Mouse (Mus musculus) thymus, adult 2 months (tissue): Measurements from ENCODE around the gene Atp2a2. TPM values are rescaled to one million over a fixed set of nuclear protein-coding genes. Genes with fewer than 3 reads are reported as not detected.

ENCODE experiments used
- DNase-seq: peaks from one replicate; pipeline ENCODE4 v3.0.0; 2021
- H3K27ac ChIP-seq: fragments of 200-500 bp; 2 replicates; pipeline ENCODE4 v1.5.1; 2012; ENCODE audit warnings: low read length, control low read depth; ENCODE audit not compliant: control insufficient read depth, insufficient read depth
- H3K27me3 ChIP-seq: fragments of 200-500 bp; 2 replicates; pipeline ENCODE4 v1.6.1; 2012; ENCODE audit warnings: mild to moderate bottlenecking, low read length, moderate library complexity, mixed read lengths; ENCODE audit not compliant: control insufficient read depth, insufficient read depth
- H3K36me3 ChIP-seq: fragments of 200-500 bp; 2 replicates; pipeline ENCODE4 v1.6.1; 2012; ENCODE audit warnings: mild to moderate bottlenecking, low read length, moderate library complexity; ENCODE audit not compliant: control insufficient read depth, insufficient read depth
- H3K4me1 ChIP-seq: fragments of 200-500 bp; replicated peaks from 2 replicates; pipeline ENCODE4 v1.6.1; 2012; ENCODE audit warnings: low read length; ENCODE audit not compliant: control insufficient read depth, insufficient read depth
- H3K4me3 ChIP-seq: fragments of 200-500 bp; 2 replicates; pipeline ENCODE4 v1.5.1; 2012; ENCODE audit warnings: mild to moderate bottlenecking, low read length, control low read depth, moderate library complexity; ENCODE audit not compliant: control insufficient read depth, insufficient read depth
- CTCF ChIP-seq: fragments of 200-500 bp; IDR thresholded peaks from 2 replicates; pipeline ENCODE4 v1.5.1; 2012; ENCODE audit warnings: mild to moderate bottlenecking, control low read depth, low read length, moderate library complexity, borderline replicate concordance; ENCODE audit not compliant: control insufficient read depth, poor library complexity, insufficient read depth; ENCODE audit errors: extremely low read depth
- POLR2A ChIP-seq: fragments of 200-500 bp; IDR thresholded peaks from 2 replicates; pipeline ENCODE4 v1.6.1; 2012; ENCODE audit warnings: mild to moderate bottlenecking, low read length, control low read depth, moderate library complexity; ENCODE audit not compliant: control insufficient read depth, poor library complexity, insufficient read depth; ENCODE audit errors: extremely low read depth
- WGBS: fragments of 180-500 bp; shearing (Covaris S2); methylation state at CpG from one replicate; pipeline ENCODE4 v1.1.7; 2018; 5-methylcytosine and 5-hydroxymethylcytosine counted together
- polyA plus RNA-seq: library from polyadenylated mRNA; depleted of rRNA; stranded (reverse); fragments of >200 nt; gene quantifications from 2 replicates; pipeline ENCODE4 v1.2.3, GENCODE M21; 2012; rRNA removed

Atp2a2 gene
- 84.7 and 175 TPM in 2 replicates for polyA plus RNA-seq

GRCm38 (mm10) chr5:122502077-122502941 is at the start of gene Atp2a2:
Gene Atp2a2 (minus strand): TSS chr5:122502225.
- H3K27me3 ChIP-seq: no peaks in the 10 kb centered on the region
- peak within 1 kb of the TSS; percentile 38 for H3K27ac ChIP-seq
- DNase-seq: peak; percentile 90
- peak within 1 kb of the TSS; percentile 87 for H3K4me3 ChIP-seq
- WGBS: under 1% methylated on average over 104 of the region's 113 CpGs
- TF ChIP-seq CTCF (no peak; the same call in 1 of the 2 replicates), POLR2A (peak; percentile 81)
- no peaks in the 10 kb centered on the region for H3K36me3 ChIP-seq
- H3K4me1 ChIP-seq: peaks cover 8% of the 10 kb centered on the region; the same call in 1 of the 2 replicates

- H3K4me3 ChIP-seq: no peak overlapping the region
- 89% methylated on average over 8 of the region's 8 CpGs for WGBS
- DNase-seq: no peak
These were observed 48.4 kb upstream of the Atp2a2 start for GRCm38 (mm10) chr5:122550460-122550859.

GRCm38 (mm10) chr5:122548671-122549070 is 46.6 kb upstream of the Atp2a2 start:
- Histone ChIP-seq H3K36me3 (no peaks in the 10 kb centered on the region), H3K4me1 (peaks cover 7% of the 10 kb centered on the region), H3K27me3 (no peaks in the 10 kb centered on the region), H3K4me3 (no peak overlapping the region), H3K27ac (peak overlapping the region; percentile 61; the same call in 1 of the 2 replicates)
- TF ChIP-seq POLR2A (no peak), CTCF (no peak)
- WGBS: 70% methylated on average over 6 of the region's 6 CpGs
- peak; percentile 9 for DNase-seq

More at GRCm38 (mm10) chr5:122550460-122550859, 48.4 kb upstream of the Atp2a2 start:
- Histone ChIP-seq H3K4me1 (peaks cover 7% of the 10 kb centered on the region), H3K36me3 (no peaks in the 10 kb centered on the region), H3K27me3 (no peaks in the 10 kb centered on the region), H3K27ac (no peak overlapping the region)
- TF ChIP-seq POLR2A: no peak
- TF ChIP-seq CTCF: no peak

GRCm38 (mm10) chr5:122547810-122548209 is 45.8 kb upstream of the Atp2a2 start:
- Histone ChIP-seq H3K4me1 (peaks cover 7% of the 10 kb centered on the region), H3K4me3 (no peak overlapping the region), H3K27me3 (no peaks in the 10 kb centered on the region), H3K36me3 (no peaks in the 10 kb centered on the region), H3K27ac (peak overlapping the region; percentile 56; the same call in 1 of the 2 replicates)
- WGBS: 90% methylated on average over 6 of the region's 6 CpGs
- no peak for TF ChIP-seq CTCF
- no peak for TF ChIP-seq POLR2A
- no peak for DNase-seq

GRCm38 (mm10) chr5:122547251-122547714 is 45.3 kb upstream of the Atp2a2 start:
- Histone ChIP-seq H3K36me3 (no peaks in the 10 kb centered on the region), H3K4me3 (no peak overlapping the region), H3K27ac (no peak overlapping the region), H3K4me1 (peaks cover 7% of the 10 kb centered on the region), H3K27me3 (no peaks in the 10 kb centered on the region)
- DNase-seq: peak; percentile 18
- WGBS: 24% methylated on average over 7 of the region's 7 CpGs
- no peak for TF ChIP-seq POLR2A
- TF ChIP-seq CTCF: no peak

DNA sequence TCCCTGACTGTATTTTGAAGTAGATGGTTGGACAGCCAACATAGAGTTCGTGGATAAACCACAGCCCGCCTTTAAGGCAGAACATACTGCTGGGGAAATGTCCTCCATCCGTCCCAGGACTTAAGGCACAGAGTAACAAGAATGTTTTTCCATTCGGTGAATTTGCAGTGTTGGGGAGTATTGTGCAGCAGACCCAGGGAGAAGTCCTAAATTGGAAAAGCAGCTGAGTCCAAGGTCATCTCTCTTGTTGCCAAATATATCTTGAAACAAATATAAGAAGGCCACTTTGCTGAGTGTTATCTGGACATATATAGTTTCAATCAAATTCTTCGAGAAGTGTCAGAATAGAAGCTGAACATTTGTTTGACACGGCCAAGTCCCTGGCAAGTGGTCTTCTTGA is 41.4 kb upstream of the Atp2a2 start:
- H3K4me3 ChIP-seq: no peak overlapping the region
- TF ChIP-seq POLR2A (no peak), CTCF (no peak)
- WGBS: 94% methylated on average over 6 of the region's 6 CpGs
- peaks cover 5% of the 10 kb centered on the region for H3K4me1 ChIP-seq
- H3K36me3 ChIP-seq: no peaks in the 10 kb centered on the region
- no peak overlapping the region for H3K27ac ChIP-seq
- no peak for DNase-seq
- H3K27me3 ChIP-seq: no peaks in the 10 kb centered on the region
